Mouse (Mus musculus) embryonic fibroblast, embryonic 13.5 days (primary cell): ENCODE results near the gene Mllt3.

ENCODE experiments used
- CTCF ChIP-seq: IDR thresholded peaks from 2 replicates; pipeline ENCODE4 v1.5.1; 2011; ENCODE audit warnings: mild to moderate bottlenecking, control low read depth, low read length, moderate library complexity, borderline replicate concordance; ENCODE audit not compliant: insufficient read depth
- POLR2A ChIP-seq: IDR thresholded peaks from 2 replicates; pipeline ENCODE4 v1.6.1; 2011; ENCODE audit warnings: low read depth, mild to moderate bottlenecking, control low read depth, low read length, moderate library complexity

- TF ChIP-seq POLR2A, result no peak
- no peak for TF ChIP-seq CTCF
Measured at GRCm38 (mm10) chr4:88081417-88081816, 48.3 kb upstream of the Mllt3 start.
